Mouse (Mus musculus): ENCODE data around the gene Krtcap2. TPM values are rescaled to one million over a fixed set of nuclear protein-coding genes. Genes with fewer than 3 reads are reported as not detected.
A peak's percentile ranks its signal among the peaks of the same experiment; 100 is the strongest.

The Krtcap2 gene
- polyA plus RNA-seq, 1 experiment from 2014 or later, result 304 TPM

DNA sequence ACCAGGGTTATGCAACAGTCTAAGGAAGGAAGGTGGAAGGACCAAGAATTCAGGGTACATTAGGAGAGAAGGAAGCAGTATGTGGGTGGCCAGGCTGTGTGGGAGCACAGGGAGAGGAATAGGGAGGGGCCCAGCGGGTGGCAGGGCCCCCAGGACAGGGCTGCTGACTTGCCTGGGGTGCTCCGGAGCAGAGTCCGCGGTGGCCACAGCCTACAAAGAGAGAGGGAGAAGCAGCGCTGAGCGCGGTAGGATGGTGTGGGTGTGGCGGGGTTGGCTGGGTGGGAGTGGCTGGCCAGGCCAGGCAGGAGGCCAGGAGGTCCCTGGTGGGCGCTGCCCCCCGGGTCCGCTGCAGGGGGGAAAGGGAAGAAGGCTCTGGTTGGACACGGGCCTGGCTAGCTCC is 7.3 kb upstream of the Krtcap2 start:
- H3K27me3 ChIP-seq (ENCODE audit: control insufficient read depth, insufficient read depth, low read depth, low read length), result no peaks in the 10 kb centered on the region
- no peak overlapping the region for H3K4me3 ChIP-seq (ENCODE audit: low read length)
- peaks cover 16% of the 10 kb centered on the region for H3K4me1 ChIP-seq (replicated peaks; ENCODE audit: control insufficient read depth, insufficient read depth, low read length)
- peak; percentile 17; the same call in 1 of the 2 replicates for ATAC-seq (ENCODE audit: low read depth)
- H3K36me3 ChIP-seq (ENCODE audit: control insufficient read depth, insufficient read depth, low read length), result peaks cover 3% of the 10 kb centered on the region; the same call in 1 of the 2 replicates
- peak overlapping the region; percentile 36; the same call in 1 of the 2 replicates for H3K27ac ChIP-seq (ENCODE audit: low read length)
- 46% methylated on average over 12 of the region's 12 CpGs for WGBS
- no peak overlapping the region for H3K4me2 ChIP-seq (ENCODE audit: low read depth, low read length)
- no peak overlapping the region; the same call in 1 of the 2 replicates for H3K9ac ChIP-seq (ENCODE audit: low read length)
- no peaks in the 10 kb centered on the region for H3K9me3 ChIP-seq (ENCODE audit: control insufficient read depth, low read length)

DNA sequence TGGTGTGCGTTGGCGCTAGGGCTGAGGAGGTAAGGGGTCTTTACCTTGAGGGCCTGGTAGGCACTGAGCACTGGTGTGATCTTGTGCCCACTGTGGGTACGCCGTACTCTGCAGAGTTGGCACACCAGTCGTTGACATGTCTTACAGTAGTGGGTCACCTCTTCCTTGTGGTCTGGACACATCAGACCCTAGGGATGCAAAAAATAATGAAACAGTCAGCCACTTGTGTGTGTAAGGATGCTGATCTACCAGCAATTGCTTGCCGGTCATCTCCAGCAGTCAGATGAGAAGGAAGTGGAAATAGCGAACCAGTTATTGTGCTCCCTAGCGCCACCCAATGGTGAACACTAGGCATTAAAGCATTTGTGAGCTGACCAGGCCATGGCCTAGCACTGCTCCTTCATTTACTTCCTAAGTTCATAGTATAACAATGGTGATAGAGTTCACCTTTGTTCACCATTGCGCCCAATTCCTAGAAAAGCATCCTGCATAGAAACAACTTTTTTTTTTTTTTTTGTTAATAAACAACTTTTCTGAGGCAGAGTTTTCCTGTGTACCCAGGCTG is 3.4 kb upstream of the Krtcap2 start:
- H3K4me3 ChIP-seq (ENCODE audit: low read length), result no peak overlapping the region
- no peak overlapping the region for H3K4me2 ChIP-seq (ENCODE audit: low read depth, low read length)
- H3K9me3 ChIP-seq (ENCODE audit: control insufficient read depth, low read length), result no peaks in the 10 kb centered on the region
- WGBS, result 67% methylated on average over 9 of the region's 9 CpGs
- no peaks in the 10 kb centered on the region; the same call in 1 of the 2 replicates for H3K27me3 ChIP-seq (ENCODE audit: control insufficient read depth, insufficient read depth, low read depth, low read length)
- peaks cover 30% of the 10 kb centered on the region for H3K4me1 ChIP-seq (replicated peaks; ENCODE audit: control insufficient read depth, insufficient read depth, low read length)
- ATAC-seq (ENCODE audit: low read depth), result no peak
- peaks cover 3% of the 10 kb centered on the region; the same call in 1 of the 2 replicates for H3K36me3 ChIP-seq (ENCODE audit: control insufficient read depth, insufficient read depth, low read length)
- H3K27ac ChIP-seq (ENCODE audit: low read length), result no peak overlapping the region
- H3K9ac ChIP-seq (ENCODE audit: low read length), result no peak overlapping the region

DNA sequence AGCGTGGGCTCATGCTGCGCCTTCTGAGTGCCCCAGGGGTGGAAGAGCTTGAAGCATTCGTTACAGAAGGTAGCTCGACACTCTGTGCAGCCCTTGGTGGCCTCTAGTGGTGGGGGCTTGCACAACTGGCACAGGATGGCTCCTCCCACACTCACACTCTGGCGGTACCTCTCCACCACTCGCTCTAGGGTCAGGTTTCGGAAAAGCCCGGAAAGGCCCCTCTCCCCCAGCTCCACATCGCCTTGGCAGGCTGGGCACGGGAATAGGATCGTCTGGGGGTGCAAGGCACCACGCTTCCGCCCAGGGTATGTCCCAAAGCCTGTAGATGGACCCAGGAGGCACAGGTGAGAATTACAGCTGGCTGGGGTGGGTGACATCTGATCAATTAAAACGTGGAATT is 2.2 kb upstream of the Krtcap2 start:
- Histone ChIP-seq H3K27me3 (ENCODE audit: control insufficient read depth, insufficient read depth, low read depth, low read length) (no peaks in the 10 kb centered on the region; the same call in 1 of the 2 replicates), H3K9me3 (ENCODE audit: control insufficient read depth, low read length) (no peaks in the 10 kb centered on the region), H3K4me3 (ENCODE audit: low read length) (peak overlapping the region; percentile 89), H3K4me2 (ENCODE audit: low read depth, low read length) (peak overlapping the region; percentile 65), H3K36me3 (ENCODE audit: control insufficient read depth, insufficient read depth, low read length) (no peaks in the 10 kb centered on the region), H3K4me1 (replicated peaks; ENCODE audit: control insufficient read depth, insufficient read depth, low read length) (peaks cover 32% of the 10 kb centered on the region), H3K27ac (ENCODE audit: low read length) (peak overlapping the region; percentile 59), H3K9ac (ENCODE audit: low read length) (peak overlapping the region; percentile 46)
- WGBS, result 18% methylated on average over 14 of the region's 14 CpGs
- ATAC-seq (ENCODE audit: low read depth), result peak; percentile 55

DNA sequence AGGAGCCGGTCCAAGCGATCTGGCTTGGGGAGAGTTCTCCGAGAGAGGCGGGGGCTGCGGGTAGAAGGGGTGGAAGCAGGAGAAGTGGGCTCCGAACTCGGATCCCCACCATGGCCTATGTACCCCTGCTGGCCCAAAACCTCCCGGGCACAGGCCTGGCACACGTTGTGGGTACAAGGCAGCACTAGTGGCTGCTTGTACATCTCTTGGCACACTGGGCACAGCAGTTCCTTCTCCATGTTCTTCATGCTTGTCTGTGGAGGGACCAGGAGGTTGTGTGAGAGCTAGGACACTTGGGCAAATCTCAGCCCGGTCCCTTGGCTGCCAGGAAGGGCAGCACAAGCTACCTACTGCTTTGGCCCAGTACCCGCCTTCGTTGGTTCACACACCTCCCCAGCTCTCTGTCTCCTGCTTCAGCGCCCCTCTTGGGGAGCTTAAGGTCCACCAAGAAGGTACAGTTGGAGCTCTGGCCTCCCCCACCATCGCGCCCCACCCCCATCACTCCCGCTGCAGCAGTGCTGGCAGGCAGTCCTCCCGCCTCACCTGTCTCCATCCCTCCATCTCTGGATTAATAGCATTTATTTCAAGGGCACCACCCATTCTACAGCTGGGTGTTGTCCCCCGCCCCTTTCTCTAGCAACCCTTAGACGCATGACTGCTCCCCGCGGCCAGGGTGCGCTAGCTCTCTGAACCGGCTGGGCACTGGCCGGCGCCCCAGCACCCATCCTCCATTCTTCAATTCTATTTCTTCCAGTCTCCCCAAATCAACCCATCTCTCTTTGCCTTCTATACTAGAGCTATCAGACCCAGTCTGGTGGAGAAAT is 1.4 kb upstream of the Krtcap2 start:
- peak overlapping the region; percentile 77 for H3K27ac ChIP-seq (ENCODE audit: low read length)

DNA sequence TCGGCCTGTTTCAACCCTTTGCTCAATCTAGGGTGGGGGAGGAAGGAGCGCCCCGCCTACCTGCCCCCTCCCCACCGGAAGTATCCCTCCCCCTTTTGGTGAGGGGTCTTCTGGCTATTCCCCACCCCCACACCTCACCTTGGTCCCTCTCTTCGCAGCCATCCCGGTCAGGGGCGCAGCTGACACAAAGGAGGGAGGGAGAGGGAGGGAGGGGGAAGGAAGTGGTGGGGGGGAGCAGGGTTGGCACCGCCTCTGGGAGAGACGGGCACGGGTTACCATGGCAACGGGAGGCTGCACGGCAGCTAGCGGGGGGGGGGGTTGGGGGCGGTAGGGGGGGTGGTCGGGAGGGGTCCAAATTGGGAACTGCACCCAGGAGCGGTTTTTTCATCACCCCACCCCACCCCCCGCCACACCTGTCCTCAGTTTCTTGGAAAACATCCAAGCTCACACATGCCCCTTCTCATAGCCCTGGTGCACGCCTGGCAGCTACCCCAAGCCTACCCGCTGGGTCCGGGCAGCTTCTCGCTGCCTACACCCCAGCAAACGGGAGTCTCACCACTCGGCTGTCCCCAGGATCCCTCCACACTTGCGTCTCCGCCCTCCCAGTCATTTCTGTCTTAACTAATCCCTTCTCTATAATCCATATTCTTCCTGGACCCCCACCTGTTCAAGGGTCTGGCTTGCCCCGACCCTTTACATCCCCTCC is 631 bp upstream of the Krtcap2 start:
- Histone ChIP-seq H3K4me3 (ENCODE audit: low read length) (peak overlapping the region; percentile 89), H3K27ac (ENCODE audit: low read length) (peak overlapping the region; percentile 77), H3K4me2 (ENCODE audit: low read depth, low read length) (peak overlapping the region; percentile 65), H3K9ac (ENCODE audit: low read length) (peak overlapping the region; percentile 53), H3K9me3 (ENCODE audit: control insufficient read depth, low read length) (no peaks in the 10 kb centered on the region), H3K36me3 (ENCODE audit: control insufficient read depth, insufficient read depth, low read length) (peaks cover 3% of the 10 kb centered on the region; the same call in 1 of the 2 replicates), H3K27me3 (ENCODE audit: control insufficient read depth, insufficient read depth, low read depth, low read length) (no peaks in the 10 kb centered on the region; the same call in 1 of the 2 replicates), H3K4me1 (replicated peaks; ENCODE audit: control insufficient read depth, insufficient read depth, low read length) (peaks cover 29% of the 10 kb centered on the region)
- peak; percentile 27; the same call in 1 of the 2 replicates for ATAC-seq (ENCODE audit: low read depth)
- 2% methylated on average over 20 of the region's 26 CpGs for WGBS

More for the DNA sequence above, 1.4 kb upstream of the Krtcap2 start:
- H3K4me2 ChIP-seq (ENCODE audit: low read depth, low read length), result peak overlapping the region; percentile 65
- H3K9me3 ChIP-seq (ENCODE audit: control insufficient read depth, low read length), result no peaks in the 10 kb centered on the region
- peak; percentile 9 for ATAC-seq (ENCODE audit: low read depth)
- peaks cover 29% of the 10 kb centered on the region for H3K4me1 ChIP-seq (replicated peaks; ENCODE audit: control insufficient read depth, insufficient read depth, low read length)
- H3K9ac ChIP-seq (ENCODE audit: low read length), result peak overlapping the region; percentile 53
- H3K4me3 ChIP-seq (ENCODE audit: low read length), result peak overlapping the region; percentile 89
- H3K27me3 ChIP-seq (ENCODE audit: control insufficient read depth, insufficient read depth, low read depth, low read length), result no peaks in the 10 kb centered on the region; the same call in 1 of the 2 replicates
- peaks cover under 1% of the 10 kb centered on the region; the same call in 1 of the 2 replicates for H3K36me3 ChIP-seq (ENCODE audit: control insufficient read depth, insufficient read depth, low read length)
- WGBS, result 12% methylated on average over 24 of the region's 25 CpGs

DNA sequence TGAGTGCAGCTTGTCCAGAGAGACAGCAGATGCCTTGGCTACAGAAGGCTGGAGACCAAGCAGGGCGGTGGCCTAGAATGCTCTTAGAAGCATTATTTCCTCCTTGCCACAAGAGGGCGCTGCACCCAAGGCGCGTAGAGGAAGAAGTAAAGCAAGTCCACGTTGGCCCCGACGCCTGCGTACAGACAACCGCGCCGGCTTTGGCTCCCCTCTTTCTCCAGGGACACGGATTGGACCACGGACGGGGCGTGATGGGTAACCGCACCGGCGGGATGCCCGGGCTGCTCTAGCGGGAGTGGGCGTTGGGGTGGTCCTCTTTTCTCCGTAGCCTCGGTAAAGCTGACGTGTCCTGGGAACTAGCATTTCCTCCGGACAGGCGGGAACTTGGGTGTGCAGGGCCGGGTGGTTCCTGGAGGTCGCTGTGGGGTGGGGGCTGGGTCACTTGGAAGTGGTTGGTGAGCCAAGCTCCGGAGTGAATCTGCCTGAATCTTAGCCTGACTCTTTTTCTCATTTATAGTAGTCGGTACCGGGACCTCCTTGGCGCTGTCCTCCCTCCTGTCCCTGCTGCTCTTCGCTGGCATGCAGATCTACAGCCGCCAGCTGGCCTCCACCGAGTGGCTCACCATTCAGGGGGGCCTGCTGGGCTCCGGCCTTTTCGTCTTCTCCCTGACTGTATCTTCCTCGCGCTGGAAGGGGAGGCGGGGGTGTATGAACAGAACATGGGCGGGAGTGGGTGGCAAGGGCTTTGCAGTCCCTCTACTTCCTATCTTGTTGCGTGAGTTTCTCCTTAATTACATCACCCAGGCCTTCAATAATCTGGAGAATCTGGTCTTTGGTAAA is 715 bp downstream of the Krtcap2 start, which contains the start of gene Trim46:
Gene Trim46, minus strand, starts transcription at position 49 of the 840 bp plus-strand sequence.
- Histone ChIP-seq H3K36me3 (ENCODE audit: control insufficient read depth, insufficient read depth, low read length) (peaks cover 3% of the 10 kb centered on the region; the same call in 1 of the 2 replicates), H3K27me3 (ENCODE audit: control insufficient read depth, insufficient read depth, low read depth, low read length) (no peaks in the 10 kb centered on the region; the same call in 1 of the 2 replicates), H3K9ac (ENCODE audit: low read length) (peak within 1 kb of the TSS; percentile 92), H3K4me3 (ENCODE audit: low read length) (peak within 1 kb of the TSS; percentile 89), H3K9me3 (ENCODE audit: control insufficient read depth, low read length) (no peaks in the 10 kb centered on the region), H3K4me2 (ENCODE audit: low read depth, low read length) (peak within 1 kb of the TSS; percentile 65), H3K27ac (ENCODE audit: low read length) (peak within 1 kb of the TSS; percentile 76), H3K4me1 (replicated peaks; ENCODE audit: control insufficient read depth, insufficient read depth, low read length) (peaks cover 40% of the 10 kb centered on the region)
- ATAC-seq (ENCODE audit: low read depth), result peak; percentile 78
- under 1% methylated on average over 42 of the region's 42 CpGs for WGBS

DNA sequence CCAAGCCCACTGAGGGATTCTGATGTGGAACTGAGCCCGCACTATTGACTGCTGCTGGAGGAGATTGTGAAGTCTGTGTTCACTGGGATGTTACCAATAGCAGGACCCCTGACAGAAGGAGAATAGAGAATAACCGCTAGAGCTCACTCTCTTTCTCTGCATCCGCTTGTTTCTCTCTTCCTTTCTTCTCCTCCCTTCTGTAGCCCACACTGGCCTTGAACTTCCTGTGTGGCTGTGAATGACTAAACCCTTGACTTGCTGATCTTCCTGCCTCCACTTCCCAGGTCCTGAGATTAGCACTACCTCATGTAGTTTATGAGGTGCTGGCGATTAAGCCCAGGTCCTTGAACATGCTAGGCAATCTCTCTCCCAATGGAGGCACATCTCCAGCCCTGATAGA is 1.7 kb downstream of the Krtcap2 start:
- peaks cover 3% of the 10 kb centered on the region; the same call in 1 of the 2 replicates for H3K36me3 ChIP-seq (ENCODE audit: control insufficient read depth, insufficient read depth, low read length)
- peaks cover 49% of the 10 kb centered on the region for H3K4me1 ChIP-seq (replicated peaks; ENCODE audit: control insufficient read depth, insufficient read depth, low read length)
- 73% methylated on average over 4 of the region's 4 CpGs for WGBS
- H3K9ac ChIP-seq (ENCODE audit: low read length), result peak overlapping the region; percentile 92
- no peaks in the 10 kb centered on the region; the same call in 1 of the 2 replicates for H3K27me3 ChIP-seq (ENCODE audit: control insufficient read depth, insufficient read depth, low read depth, low read length)
- H3K4me3 ChIP-seq (ENCODE audit: low read length), result peak overlapping the region; percentile 89
- ATAC-seq (ENCODE audit: low read depth), result no peak
- H3K27ac ChIP-seq (ENCODE audit: low read length), result no peak overlapping the region
- H3K4me2 ChIP-seq (ENCODE audit: low read depth, low read length), result peak overlapping the region; percentile 65
- no peaks in the 10 kb centered on the region for H3K9me3 ChIP-seq (ENCODE audit: control insufficient read depth, low read length)

DNA sequence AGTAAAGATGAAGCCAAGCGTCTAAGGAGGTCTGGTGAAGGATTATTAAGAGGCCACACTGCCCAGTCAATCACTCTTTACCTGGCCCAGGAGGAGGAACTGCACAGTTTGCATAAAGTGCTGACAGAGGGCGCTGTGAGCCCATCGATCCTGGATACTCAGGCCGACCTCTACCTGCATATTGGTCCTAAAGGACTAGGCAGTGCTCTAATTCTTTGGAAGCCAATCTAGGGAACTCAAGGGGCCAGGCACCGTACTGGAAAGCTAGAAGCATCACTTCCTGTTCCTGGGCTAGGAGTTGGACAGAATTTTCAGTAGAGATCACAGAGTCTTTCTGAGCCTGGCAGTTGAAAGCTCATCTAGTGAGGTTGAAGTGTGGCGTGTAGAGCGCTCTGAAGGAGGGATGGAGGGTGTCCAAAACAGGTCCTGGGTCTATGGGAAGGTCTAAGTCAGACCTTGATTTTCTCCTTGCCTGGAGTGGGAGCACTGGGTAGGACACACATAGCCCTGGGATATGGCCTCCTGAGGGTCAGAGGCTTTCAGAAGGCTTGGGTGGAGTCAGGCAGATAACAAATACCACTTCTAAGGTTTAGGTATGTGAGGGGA is 4.8 kb downstream of the Krtcap2 start:
- 18% methylated on average over 7 of the region's 7 CpGs for WGBS
- H3K9me3 ChIP-seq (ENCODE audit: control insufficient read depth, low read length), result no peaks in the 10 kb centered on the region
- H3K4me3 ChIP-seq (ENCODE audit: low read length), result no peak overlapping the region
- H3K36me3 ChIP-seq (ENCODE audit: control insufficient read depth, insufficient read depth, low read length), result peaks cover 3% of the 10 kb centered on the region; the same call in 1 of the 2 replicates
- H3K27me3 ChIP-seq (ENCODE audit: control insufficient read depth, insufficient read depth, low read depth, low read length), result no peaks in the 10 kb centered on the region
- ATAC-seq (ENCODE audit: low read depth), result no peak
- H3K4me1 ChIP-seq (replicated peaks; ENCODE audit: control insufficient read depth, insufficient read depth, low read length), result peaks cover 38% of the 10 kb centered on the region
- H3K4me2 ChIP-seq (ENCODE audit: low read depth, low read length), result peak overlapping the region; percentile 14; the same call in 1 of the 2 replicates
- peak overlapping the region; percentile 76 for H3K27ac ChIP-seq (ENCODE audit: low read length)
- no peak overlapping the region for H3K9ac ChIP-seq (ENCODE audit: low read length)
